Mouse (Mus musculus): Measurements from ENCODE around the gene Dgkq. TPM values are rescaled to one million over a fixed set of nuclear protein-coding genes. Genes with fewer than 3 reads are reported as not detected.
A peak's percentile ranks its signal among the peaks of the same experiment; 100 is the strongest.
"Not testable (repeated sequence)": the region's sequence is repeated elsewhere in the genome, so short reads cannot be mapped to it uniquely, and the experiment has no call there.

Dgkq gene
- polyA plus RNA-seq, 2 experiments: 1.9 to 4.7 TPM

- Histone ChIP-seq H3K4me2 (ENCODE audit: low read depth) (no peak overlapping the region), H3K9me3 (ENCODE audit: control insufficient read depth, low read length) (no peaks in the 10 kb centered on the region), H3K4me1 (replicated peaks; ENCODE audit: control insufficient read depth in 2 of 2, insufficient read depth in 2 of 2, low read length in 1 of 2) (no peaks in the 10 kb centered on the region), H3K27ac (no peak overlapping the region), H3K27me3 (ENCODE audit: control insufficient read depth, insufficient read depth, low read length) (no peaks in the 10 kb centered on the region), H3K4me3 (ENCODE audit: insufficient read depth in 1 of 2, low read depth in 2 of 2, low read length in 2 of 2) (no peak overlapping the region), H3K36me3 (replicated peaks; ENCODE audit: control insufficient read depth, insufficient read depth, low read depth) (no peaks in the 10 kb centered on the region; the same call in 1 of the 2 replicates), H3K9ac (replicated peaks) (no peak overlapping the region)
- DNase-seq (ENCODE audit: low read depth in 3 of 3, low spot score in 3 of 3) (no peak), ATAC-seq (ENCODE audit: insufficient read depth) (no peak)
- WGBS (ENCODE audit: insufficient replicate concordance): 88% methylated on average over 3 of the region's 3 CpGs
- TF ChIP-seq CTCF (IDR thresholded peaks at IDR 0.05; ENCODE audit: low read depth): no peak
- TF ChIP-seq EP300 (IDR thresholded peaks at IDR 0.05; ENCODE audit: low read depth): no peak
These were observed 23.2 kb downstream of the Dgkq start for GRCm38 (mm10) chr5:108646343-108646660.

GRCm38 (mm10) chr5:108645651-108646342 lies 23.7 kb downstream of the Dgkq start:
- Histone ChIP-seq H3K27ac (no peak overlapping the region), H3K9ac (replicated peaks) (no peak overlapping the region), H3K4me1 (replicated peaks; ENCODE audit: control insufficient read depth in 2 of 2, insufficient read depth in 2 of 2, low read length in 1 of 2) (no peaks in the 10 kb centered on the region), H3K27me3 (ENCODE audit: control insufficient read depth, insufficient read depth, low read length) (no peaks in the 10 kb centered on the region), H3K9me3 (ENCODE audit: control insufficient read depth, low read length) (no peaks in the 10 kb centered on the region), H3K4me3 (ENCODE audit: insufficient read depth in 1 of 2, low read depth in 2 of 2, low read length in 2 of 2) (no peak overlapping the region), H3K36me3 (replicated peaks; ENCODE audit: control insufficient read depth, insufficient read depth, low read depth) (no peaks in the 10 kb centered on the region; the same call in 1 of the 2 replicates), H3K4me2 (ENCODE audit: low read depth) (no peak overlapping the region)
- DNase-seq (ENCODE audit: low read depth in 3 of 3, low spot score in 3 of 3) (no peak), ATAC-seq (ENCODE audit: insufficient read depth) (no peak)
- TF ChIP-seq CTCF (IDR thresholded peaks at IDR 0.05; ENCODE audit: low read depth) (peak; percentile 23; the same call in 1 of the 2 replicates), EP300 (IDR thresholded peaks at IDR 0.05; ENCODE audit: low read depth) (no peak)
- WGBS (ENCODE audit: insufficient replicate concordance): 86% methylated on average over 9 of the region's 9 CpGs

GRCm38 (mm10) chr5:108643674-108644073 lies 25.8 kb downstream of the Dgkq start:
- H3K36me3 ChIP-seq (replicated peaks; ENCODE audit: control insufficient read depth, insufficient read depth, low read depth): no peaks in the 10 kb centered on the region; the same call in 1 of the 2 replicates
- TF ChIP-seq EP300 (IDR thresholded peaks at IDR 0.05; ENCODE audit: low read depth): no peak
- TF ChIP-seq CTCF (IDR thresholded peaks at IDR 0.05; ENCODE audit: low read depth): no peak
- H3K4me1 ChIP-seq (replicated peaks; ENCODE audit: control insufficient read depth in 2 of 2, insufficient read depth in 2 of 2, low read length in 1 of 2): no peaks in the 10 kb centered on the region
- no peak overlapping the region for H3K9ac ChIP-seq (replicated peaks)
- H3K4me3 ChIP-seq (ENCODE audit: insufficient read depth in 1 of 2, low read depth in 2 of 2, low read length in 2 of 2): no peak overlapping the region
- DNase-seq (ENCODE audit: low read depth in 3 of 3, low spot score in 3 of 3): no peak
- H3K27me3 ChIP-seq (ENCODE audit: control insufficient read depth, insufficient read depth, low read length): no peaks in the 10 kb centered on the region
- 71% methylated on average over 2 of the region's 2 CpGs for WGBS (ENCODE audit: insufficient replicate concordance)
- no peak overlapping the region for H3K27ac ChIP-seq
- no peak overlapping the region for H3K4me2 ChIP-seq (ENCODE audit: low read depth)
- no peak for ATAC-seq (ENCODE audit: insufficient read depth)
- H3K9me3 ChIP-seq (ENCODE audit: control insufficient read depth, low read length): no peaks in the 10 kb centered on the region

- WGBS (ENCODE audit: insufficient replicate concordance): 40% methylated on average over 4 of the region's 4 CpGs
- no peak for TF ChIP-seq EP300 (IDR thresholded peaks at IDR 0.05; ENCODE audit: low read depth)
- TF ChIP-seq CTCF (IDR thresholded peaks at IDR 0.05; ENCODE audit: low read depth): no peak
- Histone ChIP-seq H3K36me3 (replicated peaks; ENCODE audit: control insufficient read depth, insufficient read depth, low read depth) (no peaks in the 10 kb centered on the region), H3K4me3 (ENCODE audit: insufficient read depth in 1 of 2, low read depth in 2 of 2, low read length in 2 of 2) (no peak overlapping the region), H3K27ac (no peak overlapping the region), H3K4me2 (ENCODE audit: low read depth) (no peak overlapping the region), H3K9ac (replicated peaks) (no peak overlapping the region), H3K4me1 (replicated peaks; ENCODE audit: control insufficient read depth in 2 of 2, insufficient read depth in 2 of 2, low read length in 1 of 2) (no peaks in the 10 kb centered on the region), H3K9me3 (ENCODE audit: control insufficient read depth, low read length) (no peaks in the 10 kb centered on the region), H3K27me3 (ENCODE audit: control insufficient read depth, insufficient read depth, low read length) (no peaks in the 10 kb centered on the region)
- no peak for ATAC-seq (ENCODE audit: insufficient read depth)
- DNase-seq (ENCODE audit: low read depth in 3 of 3, low spot score in 3 of 3): no peak
These were observed 33.3 kb downstream of the Dgkq start for GRCm38 (mm10) chr5:108636172-108636571.

- H3K27me3 ChIP-seq (ENCODE audit: control insufficient read depth, insufficient read depth, low read length); H3K9me3 ChIP-seq (ENCODE audit: control insufficient read depth, low read length); ATAC-seq (ENCODE audit: insufficient read depth); H3K4me3 ChIP-seq (ENCODE audit: insufficient read depth in 1 of 2, low read depth in 2 of 2, low read length in 2 of 2); H3K9ac ChIP-seq (replicated peaks); H3K36me3 ChIP-seq (replicated peaks; ENCODE audit: control insufficient read depth, insufficient read depth, low read depth); H3K27ac ChIP-seq; DNase-seq (ENCODE audit: low read depth in 3 of 3, low spot score in 3 of 3); H3K4me2 ChIP-seq (ENCODE audit: low read depth); H3K4me1 ChIP-seq (replicated peaks; ENCODE audit: control insufficient read depth in 2 of 2, insufficient read depth in 2 of 2, low read length in 1 of 2): not testable (repeated sequence)
- 78% methylated on average over 2 of the region's 3 CpGs for WGBS (ENCODE audit: insufficient replicate concordance)
These were observed 35.4 kb downstream of the Dgkq start for GRCm38 (mm10) chr5:108634088-108634487.
